Mouse (Mus musculus) forelimb bud, embryonic 11.5 days (tissue): ENCODE results near the gene Dab2ip.

ENCODE experiments used
- DNase-seq: peaks from one replicate; pipeline ENCODE4 v3.0.0-alpha.2; 2012; ENCODE audit warnings: low read depth, low spot score

The Dab2ip gene

GRCm38 (mm10) chr2:35654795-35655194 lies 96.7 kb downstream of the Dab2ip start:
- no peak for DNase-seq

DNA sequence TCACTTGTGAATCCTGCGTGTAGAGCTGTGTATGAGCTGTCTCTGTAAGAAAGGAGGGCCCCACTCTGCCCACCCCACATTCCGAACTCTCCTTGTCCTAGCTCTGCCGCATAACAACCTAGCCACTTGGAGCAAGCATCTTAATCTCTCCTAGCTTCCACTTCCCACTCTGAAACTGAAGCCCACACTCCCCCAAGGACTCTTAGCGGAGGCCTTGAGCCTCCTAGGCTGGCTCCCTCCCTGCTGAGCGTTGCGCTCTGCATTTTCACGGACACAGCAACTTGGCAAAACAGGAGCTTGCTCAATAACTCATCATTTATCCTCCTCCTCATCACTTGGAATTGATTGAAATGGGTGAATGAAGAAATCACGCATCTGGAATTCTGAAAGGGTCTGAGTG lies 97.9 kb downstream of the Dab2ip start:
- DNase-seq = no peak

DNA sequence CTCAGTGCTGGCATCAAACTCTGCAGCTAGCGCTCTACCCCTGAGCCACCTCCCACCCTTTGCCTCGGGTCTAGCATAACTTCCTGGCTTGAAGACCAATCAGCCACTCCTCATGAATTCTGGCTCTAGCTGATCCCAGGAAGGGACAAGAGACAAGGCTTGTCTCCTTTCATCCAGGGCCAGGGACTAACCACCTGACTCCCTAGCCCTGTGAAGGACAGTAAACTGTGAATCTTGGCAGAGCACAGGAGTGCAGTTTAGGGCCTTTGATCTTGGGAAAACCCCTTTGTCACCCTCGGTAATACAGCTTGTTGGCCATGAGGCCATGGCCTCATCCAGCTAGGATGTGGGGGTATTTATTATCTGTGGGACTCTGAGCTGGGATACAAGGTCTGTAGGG lies 100.2 kb downstream of the Dab2ip start:
- no peak for DNase-seq

DNA sequence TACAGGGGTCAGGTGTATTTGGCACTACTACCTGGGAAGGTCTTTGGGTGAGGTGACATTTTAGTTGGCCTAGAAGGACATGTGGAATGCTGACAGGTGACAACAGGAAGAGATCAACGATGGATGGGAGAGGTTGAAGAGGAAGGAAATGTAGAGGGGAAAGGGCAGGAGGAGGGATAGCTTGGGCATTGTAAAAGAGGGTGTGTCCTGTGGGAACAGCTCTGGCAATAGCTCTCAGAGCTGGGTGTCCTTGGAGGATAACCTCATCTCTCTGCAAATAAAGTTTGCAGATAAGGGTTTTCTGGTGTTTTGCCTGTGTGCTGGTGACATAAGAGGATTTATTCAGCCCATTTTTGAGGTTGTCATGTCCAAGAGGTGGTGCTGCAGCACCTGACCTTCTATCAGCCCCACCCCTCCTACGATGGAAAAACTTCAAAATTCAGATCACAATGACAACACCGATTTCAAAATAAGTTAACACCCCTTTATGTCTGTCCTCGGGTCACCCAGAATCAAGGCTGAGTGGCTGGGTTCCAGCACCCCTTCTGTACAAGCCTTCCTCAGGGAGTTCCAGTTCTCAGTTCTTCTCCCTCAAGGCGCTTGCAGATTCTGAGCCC lies 101.6 kb downstream of the Dab2ip start:
- DNase-seq = no peak

DNA sequence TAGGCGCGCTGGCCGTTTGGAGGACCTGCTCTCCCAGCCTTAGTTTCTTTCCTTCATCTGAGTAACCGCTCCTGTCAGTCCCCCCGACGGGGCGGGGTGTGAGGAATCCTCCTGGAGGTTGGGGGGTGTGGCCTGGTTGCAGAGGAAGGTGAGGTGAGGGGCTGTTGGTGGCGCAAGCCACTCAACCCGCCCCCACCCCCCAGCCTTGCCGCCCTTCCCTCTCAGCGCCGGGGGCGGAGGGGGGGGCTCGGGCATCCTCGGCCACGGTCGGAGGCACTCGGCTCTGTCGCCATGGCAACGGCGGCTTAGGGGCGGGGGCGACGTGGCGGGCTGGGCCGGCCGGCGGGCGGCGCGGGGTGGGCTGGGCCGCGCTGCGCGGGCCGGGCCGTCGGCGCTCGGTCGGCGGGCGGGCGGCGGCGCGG lies 102.9 kb downstream of the Dab2ip start:
- peak; percentile 73 for DNase-seq

DNA sequence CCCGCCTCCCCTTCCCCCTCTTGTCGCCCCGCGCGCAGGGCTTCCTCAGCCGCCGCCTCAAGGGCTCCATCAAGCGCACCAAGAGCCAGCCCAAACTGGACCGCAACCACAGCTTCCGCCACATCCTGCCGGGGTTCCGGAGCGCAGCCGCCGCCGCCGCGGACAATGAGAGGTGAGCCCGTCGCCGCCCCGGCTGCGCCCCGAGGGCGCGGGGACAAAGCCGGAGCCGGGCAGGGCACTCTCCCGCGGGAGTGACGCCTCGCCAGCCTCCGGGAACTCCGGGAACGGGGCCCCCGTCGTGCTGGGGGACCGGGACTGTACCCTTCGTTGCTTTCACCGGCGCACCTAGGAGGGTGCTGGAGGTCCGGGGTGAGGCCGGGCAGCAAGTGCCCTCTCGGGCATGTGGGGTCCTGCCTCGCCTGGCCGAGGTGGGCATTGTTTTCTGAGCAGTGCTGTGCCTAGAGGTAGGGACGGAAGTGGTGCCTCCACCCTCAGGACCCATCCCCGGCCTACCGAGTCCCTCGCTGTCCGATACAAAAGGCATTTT lies 103.5 kb downstream of the Dab2ip start:
- no peak for DNase-seq

DNA sequence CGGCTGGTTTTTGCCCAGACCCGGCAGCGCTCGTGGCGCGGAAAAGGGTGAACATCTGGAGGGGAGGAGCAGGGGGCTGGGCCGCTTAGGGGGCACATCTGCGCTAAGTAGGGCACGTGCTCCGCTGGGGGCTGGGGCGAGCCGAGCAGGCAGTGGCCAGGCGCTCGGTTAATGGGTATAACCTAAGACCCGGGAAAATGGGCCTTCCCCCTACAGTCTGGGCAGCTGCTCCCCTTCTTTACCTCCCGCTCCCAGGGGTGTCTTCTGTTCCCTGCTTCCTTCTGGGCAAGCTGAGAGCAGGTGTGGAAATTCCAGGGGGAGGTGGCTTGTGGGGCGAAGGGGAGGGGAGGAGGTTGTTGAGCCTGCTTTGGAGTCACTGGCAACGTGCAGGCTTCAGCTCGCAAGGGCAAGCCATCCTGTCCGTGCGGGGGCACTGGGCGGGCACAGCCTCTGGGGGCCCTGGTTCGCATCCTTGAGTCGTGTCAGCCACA lies 104.0 kb downstream of the Dab2ip start:
- peak; percentile 62 for DNase-seq

GRCm38 (mm10) chr2:35662738-35663550 lies 104.9 kb downstream of the Dab2ip start:
- no peak for DNase-seq

DNA sequence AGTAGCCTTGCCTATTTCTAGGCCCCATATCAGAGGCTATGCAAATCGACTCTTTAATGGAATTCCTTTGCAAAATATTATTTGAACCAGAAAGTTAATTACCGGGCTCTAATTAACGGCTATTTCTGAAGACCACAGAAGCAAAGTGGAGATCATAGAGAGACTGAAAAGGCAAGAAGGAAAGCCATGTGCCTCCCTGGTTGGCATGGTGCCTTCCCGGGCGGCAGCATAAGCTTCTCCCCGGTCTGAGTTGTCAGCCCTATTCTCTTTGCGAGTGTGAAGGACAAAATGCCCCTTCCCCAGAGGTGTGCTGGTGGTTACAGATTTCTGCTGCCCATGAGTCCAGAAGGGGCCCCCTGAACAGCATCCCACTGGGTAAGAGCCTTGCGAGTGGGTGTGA lies 109.7 kb downstream of the Dab2ip start:
- no peak for DNase-seq

- DNase-seq = no peak
Measured at GRCm38 (mm10) chr2:35669217-35669616, 111.2 kb downstream of the Dab2ip start.

GRCm38 (mm10) chr2:35669748-35670147 lies 111.7 kb downstream of the Dab2ip start:
- DNase-seq = no peak

GRCm38 (mm10) chr2:35670300-35670699 lies 112.2 kb downstream of the Dab2ip start:
- DNase-seq = no peak

DNA sequence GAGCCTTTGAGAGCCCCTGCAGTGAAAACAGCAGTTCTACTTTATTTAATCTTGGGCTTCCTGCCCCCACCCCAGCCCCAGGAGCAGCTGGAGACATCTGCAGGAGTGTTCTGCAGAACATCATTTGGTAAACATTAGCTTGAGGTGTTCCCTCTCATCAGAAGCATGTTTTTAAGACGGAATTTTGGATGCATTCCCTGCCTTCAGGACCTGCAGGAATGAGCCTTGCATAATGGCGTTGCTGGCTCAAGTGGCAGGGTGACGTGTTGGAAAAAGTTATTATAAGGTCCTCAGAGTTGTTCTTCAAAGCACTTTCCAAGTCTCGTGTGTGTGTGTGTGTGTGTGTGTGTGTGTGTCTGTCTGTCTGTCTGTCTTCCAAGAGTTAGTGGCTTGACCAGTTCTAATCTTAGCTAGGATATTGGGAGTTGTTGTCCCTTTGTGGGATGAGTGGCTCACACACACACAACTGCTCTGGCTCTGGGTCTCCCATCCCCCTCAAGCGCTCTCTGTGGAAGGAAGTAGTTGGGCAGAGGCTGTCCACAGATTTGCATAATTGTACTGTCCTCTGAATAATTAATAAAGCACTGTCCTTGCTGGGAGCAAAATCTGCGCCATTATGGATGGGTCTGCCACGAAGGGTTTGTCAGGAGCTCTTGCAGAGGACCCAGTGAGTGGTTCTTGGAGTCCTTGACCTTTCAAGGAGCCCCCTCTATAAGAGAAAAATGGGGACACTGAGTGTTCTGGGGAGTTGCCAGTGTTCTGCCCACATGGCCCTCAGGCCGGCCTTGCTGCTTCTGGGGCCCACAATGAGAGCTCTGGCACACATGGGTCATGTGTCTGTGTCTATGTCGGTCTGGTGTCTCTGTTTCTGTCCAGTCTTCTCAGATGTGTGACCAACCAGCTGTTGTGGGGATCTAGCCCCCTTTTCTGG lies 114.2 kb downstream of the Dab2ip start:
- DNase-seq = no peak

DNA sequence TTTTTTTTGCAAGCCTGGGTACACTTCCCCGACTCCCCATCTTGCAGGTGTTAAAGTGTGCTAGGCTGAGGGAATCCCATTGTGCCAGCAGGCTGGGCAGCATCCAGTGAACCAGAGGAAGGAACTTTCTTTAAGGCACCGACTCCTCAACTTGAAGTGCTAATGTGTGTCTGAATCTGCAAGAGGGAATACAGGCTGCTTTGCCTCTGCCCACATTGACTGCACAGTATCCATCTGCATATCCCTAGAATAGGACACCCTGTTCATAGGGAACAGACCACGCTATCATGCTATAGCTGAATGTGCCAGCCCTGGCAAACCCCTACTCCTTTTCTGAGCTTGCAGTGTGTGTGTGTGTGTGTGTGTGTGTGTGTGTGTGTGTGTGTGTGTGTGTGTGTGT lies 115.1 kb downstream of the Dab2ip start:
- no peak for DNase-seq

GRCm38 (mm10) chr2:35673986-35674385 lies 115.9 kb downstream of the Dab2ip start:
- DNase-seq = no peak

DNA sequence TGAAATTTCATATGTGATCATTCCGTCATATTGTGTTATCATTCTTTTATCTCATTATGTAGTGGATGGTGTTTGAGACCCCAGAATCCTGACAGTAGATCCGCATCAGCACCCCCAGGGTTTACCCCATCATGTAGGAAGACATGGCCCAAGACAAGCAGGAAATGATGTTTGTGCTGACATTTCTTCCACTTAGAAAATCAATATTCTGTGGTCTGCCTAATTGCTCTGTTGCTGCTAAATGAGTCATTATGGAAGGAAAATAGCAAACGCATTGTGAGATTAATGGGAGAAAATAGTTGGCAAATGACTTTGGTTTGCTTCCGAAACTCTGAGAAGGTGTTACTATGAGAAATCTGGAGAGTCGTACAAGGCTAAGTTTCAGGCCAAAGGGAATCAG lies 116.4 kb downstream of the Dab2ip start:
- no peak for DNase-seq

GRCm38 (mm10) chr2:35676075-35676665 lies 118.1 kb downstream of the Dab2ip start:
- no peak for DNase-seq

GRCm38 (mm10) chr2:35677855-35678254 lies 119.8 kb downstream of the Dab2ip start:
- no peak for DNase-seq

- DNase-seq = no peak
Measured at GRCm38 (mm10) chr2:35678440-35678839, 120.4 kb downstream of the Dab2ip start.

- DNase-seq = no peak
Measured at GRCm38 (mm10) chr2:35679812-35680672, 122.0 kb downstream of the Dab2ip start.
